Mouse (Mus musculus) ES-E14 (cell line): ENCODE measurements around the gene Ugp2. TPM values are rescaled to one million over a fixed set of nuclear protein-coding genes. Genes with fewer than 3 reads are reported as not detected.
"Not testable (repeated sequence)": the region's sequence is repeated elsewhere in the genome, so short reads cannot be mapped to it uniquely, and the experiment has no call there.

Experiments used
- DNase-seq: peaks from one replicate; pipeline ENCODE4 v3.0.0-alpha.2; 2013; ENCODE audit warnings: low read depth, low spot score
- H3K27ac ChIP-seq: 2 replicates; pipeline ENCODE4 v1.5.1; 2012; ENCODE audit warnings: low read depth, mild to moderate bottlenecking, low read length, moderate library complexity, mixed read lengths; ENCODE audit not compliant: poor library complexity, insufficient read depth, severe bottlenecking
- H3K36me3 ChIP-seq: 2 replicates; pipeline ENCODE4 v1.6.1; 2012; ENCODE audit warnings: mild to moderate bottlenecking, low read length, moderate library complexity, mixed read lengths; ENCODE audit not compliant: control insufficient read depth, poor library complexity, insufficient read depth, severe bottlenecking
- H3K4me1 ChIP-seq, 2 experiments: fragments of 150-350 bp in 1 of 2; sonication (generic) in 1 of 2; 2 replicates each; pipeline ENCODE4 v1.6.1; 2012; ENCODE audit warnings: low read length in 2 of 2, mild to moderate bottlenecking in 1 of 2, mixed read lengths in 1 of 2; ENCODE audit not compliant: control insufficient read depth in 2 of 2, insufficient read depth in 2 of 2, poor library complexity in 1 of 2
- H3K4me3 ChIP-seq, 2 experiments: fragments of 150-350 bp in 1 of 2; sonication (generic) in 1 of 2; 2 replicates each; pipeline ENCODE4 v1.5.1; 2012; ENCODE audit warnings: low read length in 2 of 2, low read depth in 1 of 2, mild to moderate bottlenecking in 1 of 2, mixed read lengths in 1 of 2; ENCODE audit not compliant: insufficient read depth in 1 of 2, poor library complexity in 1 of 2, severe bottlenecking in 1 of 2
- H3K9ac ChIP-seq: 2 replicates; pipeline ENCODE4 v1.6.1; 2012; ENCODE audit warnings: low read depth, mild to moderate bottlenecking, low read length, mixed read lengths; ENCODE audit not compliant: poor library complexity, insufficient read depth, severe bottlenecking
- H3K9me3 ChIP-seq: fragments of 150-350 bp; sonication (generic); 2 replicates; pipeline ENCODE4 v1.6.1; 2012; ENCODE audit warnings: low read depth, mild to moderate bottlenecking, low read length; ENCODE audit not compliant: control insufficient read depth, insufficient read depth
- CHD2 ChIP-seq: IDR thresholded peaks from 2 replicates; pipeline ENCODE4 v1.6.1; 2014; ENCODE audit warnings: mild to moderate bottlenecking, low read depth, low read length, inconsistent platforms
- HCFC1 ChIP-seq: IDR thresholded peaks from 2 replicates; pipeline ENCODE4 v1.6.1; 2012; ENCODE audit warnings: low read length, inconsistent platforms, borderline replicate concordance; ENCODE audit not compliant: insufficient read depth
- MAFK ChIP-seq: IDR thresholded peaks from 2 replicates; pipeline ENCODE4 v1.6.1; 2014; ENCODE audit warnings: mild to moderate bottlenecking, low read depth, low read length, inconsistent platforms; ENCODE audit not compliant: insufficient read depth
- ZC3H11A ChIP-seq: IDR thresholded peaks from 2 replicates; pipeline ENCODE4 v1.6.1; 2012; ENCODE audit warnings: low read depth, mild to moderate bottlenecking, inconsistent platforms, low read length, borderline replicate concordance
- ZNF384 ChIP-seq: IDR thresholded peaks from 2 replicates; pipeline ENCODE4 v1.6.1; 2012; ENCODE audit warnings: low read depth, low read length, inconsistent platforms
- in situ Hi-C, 2 experiments: fragments of 600-800 bp; cut with MboI; formaldehyde crosslinking; loops; one replicate each; pipeline ENCODE4 v1.15.1; 2025; ENCODE audit warnings: low sequenced_read_pairs in 2 of 2, inconsistent platforms in 1 of 2; ENCODE audit not compliant: unreplicated experiment in 2 of 2
- total RNA-seq: library from RNA; depleted of rRNA; stranded (reverse); fragments of 300-350 nt; gene quantifications from 2 replicates; pipeline ENCODE4 v1.2.3, GENCODE M21; 2012

Ugp2 gene
- total RNA-seq, 1 experiment, result 22.9 TPM

DNA sequence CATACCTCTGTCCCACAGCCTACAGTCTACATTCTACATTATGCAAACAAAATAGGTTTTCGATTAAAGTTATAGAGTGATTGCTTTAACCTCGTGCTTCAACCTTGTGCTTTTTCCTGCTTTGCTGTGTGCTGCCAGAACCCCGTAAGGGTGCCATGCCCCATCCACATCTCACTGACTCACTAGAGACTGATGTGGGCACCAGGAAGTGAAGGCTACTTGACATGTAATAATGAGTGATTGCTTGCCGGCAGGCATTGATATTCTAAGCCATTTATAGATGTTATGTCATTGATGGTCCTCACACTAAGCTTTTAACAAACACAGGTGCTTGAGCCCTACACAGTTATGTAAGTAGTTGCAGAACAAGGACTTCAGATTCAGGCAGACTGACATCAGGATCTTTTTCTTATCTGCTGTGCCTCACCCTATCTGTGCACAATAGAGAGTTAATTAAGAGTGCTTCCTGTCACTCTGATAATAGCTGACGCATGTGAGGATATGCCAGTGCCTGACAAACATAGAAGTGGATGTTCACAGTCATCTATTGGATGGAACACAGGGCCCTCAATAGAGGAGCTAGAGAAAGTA lies 63.8 kb downstream of the Ugp2 start:
- H3K9ac ChIP-seq, result no peak overlapping the region
- no peaks in the 10 kb centered on the region for H3K9me3 ChIP-seq
- H3K4me3 ChIP-seq, result no peak overlapping the region
- no peaks in the 10 kb centered on the region for H3K4me1 ChIP-seq
- in situ Hi-C loops, result loop anchor here in 1 of 2 experiments (5.0 kb wide), 1 partner anchor 155 kb away; no protein-coding TSS in a partner anchor
- peaks cover 4% of the 10 kb centered on the region for H3K36me3 ChIP-seq
- no peak for DNase-seq
- no peak overlapping the region for H3K27ac ChIP-seq
- TF ChIP-seq ZNF384 (no peak), MAFK (no peak), ZC3H11A (no peak), CHD2 (no peak), HCFC1 (no peak)

DNA sequence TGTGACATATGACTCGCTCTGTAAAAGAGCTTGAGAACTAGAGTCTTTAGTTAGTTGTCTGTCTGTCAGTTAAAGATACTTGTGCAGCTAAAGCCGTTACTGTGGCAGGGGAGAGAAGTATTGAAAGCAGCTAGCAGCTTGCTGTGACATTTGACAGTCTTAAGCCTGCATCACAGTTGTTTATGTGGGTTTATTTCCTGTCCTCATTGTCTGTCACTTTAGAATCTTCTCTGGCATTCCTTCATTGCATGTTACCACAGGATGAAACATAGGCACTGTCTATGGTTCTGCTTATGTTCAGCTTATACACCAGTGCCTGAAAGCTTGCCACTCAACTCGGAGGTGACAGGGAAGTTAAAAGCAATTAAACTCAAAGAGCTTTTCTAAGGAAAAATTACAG lies 67.4 kb downstream of the Ugp2 start:
- H3K36me3 ChIP-seq, result peaks cover 8% of the 10 kb centered on the region
- no peak overlapping the region for H3K4me3 ChIP-seq
- H3K4me1 ChIP-seq, result no peaks in the 10 kb centered on the region
- no peak for TF ChIP-seq MAFK
- TF ChIP-seq HCFC1, result no peak
- H3K9ac ChIP-seq, result no peak overlapping the region
- in situ Hi-C loops, result no loop called here
- no peak for DNase-seq
- no peak overlapping the region for H3K27ac ChIP-seq
- H3K9me3 ChIP-seq, result no peaks in the 10 kb centered on the region

DNA sequence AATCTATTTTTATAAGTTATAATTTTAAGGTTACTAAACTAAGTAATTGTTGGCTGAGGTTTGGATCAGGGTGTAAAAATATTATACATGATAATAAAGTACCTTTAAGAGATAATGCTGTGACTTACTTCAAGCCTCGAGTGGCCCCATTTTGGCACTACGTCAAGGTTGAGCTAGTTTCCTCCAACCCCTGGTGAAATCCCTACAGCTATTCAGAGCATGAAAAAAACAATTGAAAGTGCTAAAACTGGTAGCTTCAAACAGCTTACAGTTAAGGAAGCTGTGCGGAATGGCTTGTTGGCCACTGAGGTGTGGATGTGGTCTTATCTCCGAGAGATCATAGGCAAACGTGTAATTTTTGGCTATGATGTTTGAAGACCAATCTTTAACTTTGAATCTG lies 75.5 kb downstream of the Ugp2 start:
- Histone ChIP-seq H3K9me3 (no peaks in the 10 kb centered on the region), H3K4me1 (no peaks in the 10 kb centered on the region), H3K36me3 (peaks cover 7% of the 10 kb centered on the region; the same call in 1 of the 2 replicates), H3K4me3 (no peak overlapping the region), H3K27ac (no peak overlapping the region), H3K9ac (no peak overlapping the region)
- TF ChIP-seq ZNF384 (no peak), CHD2 (no peak), MAFK (no peak), ZC3H11A (no peak), HCFC1 (no peak)
- in situ Hi-C loops, result no loop called here
- no peak for DNase-seq

DNA sequence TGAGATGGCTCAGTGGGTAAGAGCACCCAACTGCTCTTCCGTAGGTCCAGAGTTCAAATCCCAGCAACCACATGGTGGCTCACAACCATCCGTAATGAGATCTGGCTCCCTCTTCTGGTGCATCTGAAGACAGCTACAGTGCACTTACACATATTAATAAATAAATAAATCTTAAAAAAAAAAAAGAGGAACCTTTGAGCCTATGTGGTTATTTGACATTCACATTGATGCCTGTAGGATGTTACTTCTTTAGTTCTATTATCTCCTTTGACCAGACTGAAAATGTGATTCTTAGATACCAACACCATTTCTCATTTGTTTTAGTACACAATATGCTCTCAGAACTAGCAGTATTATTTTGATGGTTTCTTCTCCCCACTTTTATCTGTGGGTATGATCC lies 82.8 kb downstream of the Ugp2 start:
- in situ Hi-C loops, DNase-seq: not testable (repeated sequence)

DNA sequence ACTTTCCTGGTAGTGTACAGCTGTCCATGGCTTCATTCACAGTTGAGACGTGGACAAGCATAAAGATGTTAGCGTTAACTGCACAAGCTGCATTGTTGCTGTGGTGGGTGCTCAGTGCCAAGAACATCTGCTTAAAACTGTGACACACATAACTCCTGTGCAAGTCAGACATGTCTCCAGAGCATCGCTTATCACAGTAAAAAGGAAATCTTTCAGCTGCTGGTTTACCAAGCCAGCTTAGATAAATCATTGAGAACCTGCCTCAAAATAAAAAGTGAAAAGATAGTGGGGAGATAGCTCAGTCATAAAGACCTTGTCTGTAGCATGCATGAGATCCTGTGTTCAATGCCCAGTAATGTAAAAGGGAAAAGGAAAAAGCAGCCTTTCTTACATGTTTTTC lies 84.6 kb downstream of the Ugp2 start:
- H3K9me3 ChIP-seq, result no peaks in the 10 kb centered on the region
- no peak overlapping the region for H3K27ac ChIP-seq
- DNase-seq, result no peak
- in situ Hi-C loops, result no loop called here
- no peaks in the 10 kb centered on the region for H3K36me3 ChIP-seq
- no peak overlapping the region for H3K9ac ChIP-seq
- H3K4me3 ChIP-seq, result no peak overlapping the region
- no peaks in the 10 kb centered on the region for H3K4me1 ChIP-seq
- TF ChIP-seq ZNF384 (no peak), HCFC1 (no peak), CHD2 (no peak), ZC3H11A (no peak), MAFK (no peak)

More for the DNA sequence above, 82.8 kb downstream of the Ugp2 start:
- H3K9me3 ChIP-seq, H3K36me3 ChIP-seq, H3K4me1 ChIP-seq, H3K27ac ChIP-seq, H3K4me3 ChIP-seq, H3K9ac ChIP-seq: not testable (repeated sequence)
